In genomic region chr3:106510669-106511068, GRCm38 (mm10) we compare ENCODE assay signal across 30 mouse cellular contexts.
"Had no signal": no experiment of that assay in that cellular context is flagged by ENCODE, and none has a peak within 500 bp of the region (broad histone marks: within the 10 kb centered on the region; RNA-seq: fewer than 3 reads in every experiment).

No protein-coding gene starts in this region.

- H3K27me3 ChIP-seq: limb, embryonic 12.5 days; limb, embryonic 13.5 days; limb, embryonic 15.5 days; liver, embryonic 12.5 days; liver, embryonic 13.5 days; liver, embryonic 15.5 days; lung, embryonic 15.5 days; megakaryocyte, embryonic 14.5 days; midbrain, embryonic 12.5 days; midbrain, embryonic 13.5 days; midbrain, embryonic 15.5 days; neural tube, embryonic 12.5 days had no signal

- H3K4me3 ChIP-seq: left cerebral cortex, adult 2 months; limb, embryonic 10.5 days; limb, embryonic 12.5 days; limb, embryonic 13.5 days; limb, embryonic 15.5 days; liver, embryonic 12.5 days; liver, embryonic 13.5 days; liver, embryonic 15.5 days; lung, embryonic 15.5 days; megakaryocyte, embryonic 14.5 days; midbrain, embryonic 10.5 days; midbrain, embryonic 12.5 days; midbrain, embryonic 13.5 days; midbrain, embryonic 15.5 days; myocyte; neural tube, embryonic 12.5 days had no signal

- H3K36me3 ChIP-seq: liver, embryonic 12.5 days; liver, embryonic 13.5 days; midbrain, embryonic 10.5 days; midbrain, embryonic 12.5 days; midbrain, embryonic 15.5 days; neural tube, embryonic 12.5 days had no signal

- H3K9ac ChIP-seq: limb, embryonic 12.5 days; limb, embryonic 13.5 days; limb, embryonic 15.5 days; liver, embryonic 12.5 days; liver, embryonic 13.5 days; liver, embryonic 14.5 days; liver, embryonic 15.5 days; lung, embryonic 14.5 days; lung, embryonic 15.5 days; midbrain, embryonic 12.5 days; midbrain, embryonic 13.5 days; midbrain, embryonic 15.5 days; neural tube, embryonic 12.5 days had no signal

- H3K4me1 ChIP-seq: limb, embryonic 10.5 days; limb, embryonic 12.5 days; limb, embryonic 13.5 days; limb, embryonic 15.5 days; liver, embryonic 12.5 days; liver, embryonic 13.5 days; liver, embryonic 15.5 days; lung, embryonic 15.5 days; midbrain, embryonic 10.5 days; midbrain, embryonic 12.5 days; midbrain, embryonic 13.5 days; midbrain, embryonic 15.5 days; neural tube, embryonic 12.5 days had no signal

- H3K27ac ChIP-seq: left cerebral cortex, adult 2 months; limb, embryonic 10.5 days; limb, embryonic 12.5 days; limb, embryonic 13.5 days; limb, embryonic 15.5 days; liver, embryonic 12.5 days; liver, embryonic 13.5 days; liver, embryonic 14.5 days; liver, embryonic 15.5 days; lung, embryonic 15.5 days; macrophage; midbrain, embryonic 10.5 days; midbrain, embryonic 12.5 days; midbrain, embryonic 13.5 days; midbrain, embryonic 15.5 days; neural tube, embryonic 12.5 days had no signal

- DNase-seq: left cerebral cortex, postnatal 4 days; liver, embryonic 13.5 days; lung, adult 18-20 months; lung, adult 2 months; lung, embryonic 14.5 days; lung, postnatal 10 days; lung, postnatal 14 days; lung, postnatal 36 days; lung, postnatal 4 days; midbrain, embryonic 14.5 days had no signal

- H3K9me3 ChIP-seq: limb, embryonic 10.5 days; limb, embryonic 12.5 days; limb, embryonic 13.5 days; limb, embryonic 15.5 days; liver, embryonic 12.5 days; liver, embryonic 13.5 days; liver, embryonic 15.5 days; lung, embryonic 15.5 days; megakaryocyte, embryonic 14.5 days; midbrain, embryonic 10.5 days; midbrain, embryonic 12.5 days; midbrain, embryonic 13.5 days; midbrain, embryonic 15.5 days; neural tube, embryonic 12.5 days had no signal

- H3K4me2 ChIP-seq: limb, embryonic 12.5 days; limb, embryonic 13.5 days; limb, embryonic 15.5 days; liver, embryonic 12.5 days; liver, embryonic 13.5 days; liver, embryonic 15.5 days; lung, embryonic 14.5 days; lung, embryonic 15.5 days; midbrain, embryonic 11.5 days; midbrain, embryonic 12.5 days; midbrain, embryonic 13.5 days; midbrain, embryonic 15.5 days; neural tube, embryonic 12.5 days had no signal

- ATAC-seq: liver, embryonic 12.5 days; lung, postnatal 0 days; midbrain, embryonic 13.5 days; midbrain, embryonic 15.5 days; midbrain, embryonic 16.5 days had no signal
